Mouse (Mus musculus): ENCODE results near the gene Iqcd.

Gene Iqcd

DNA sequence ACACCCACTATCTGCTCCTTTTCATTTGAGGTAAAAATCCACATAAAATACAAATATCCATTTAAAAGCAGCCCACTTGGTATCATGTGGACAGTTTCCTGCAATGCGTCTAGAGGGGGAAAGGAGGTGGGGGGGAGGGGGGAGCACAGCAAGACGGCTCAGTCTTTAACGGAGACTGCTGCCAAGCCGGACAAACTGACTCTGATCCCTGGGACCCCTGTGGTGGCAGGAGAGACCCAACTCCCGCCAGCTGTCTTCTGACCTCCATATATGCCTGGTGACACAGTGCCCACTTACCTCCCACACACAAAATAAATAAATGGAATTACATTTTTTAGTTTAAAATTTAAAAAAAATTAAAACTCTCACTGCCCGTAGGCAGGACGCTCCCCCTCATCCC is 14.7 kb downstream of the Iqcd start:
- DNase-seq (ENCODE audit: low read depth): no peak

DNA sequence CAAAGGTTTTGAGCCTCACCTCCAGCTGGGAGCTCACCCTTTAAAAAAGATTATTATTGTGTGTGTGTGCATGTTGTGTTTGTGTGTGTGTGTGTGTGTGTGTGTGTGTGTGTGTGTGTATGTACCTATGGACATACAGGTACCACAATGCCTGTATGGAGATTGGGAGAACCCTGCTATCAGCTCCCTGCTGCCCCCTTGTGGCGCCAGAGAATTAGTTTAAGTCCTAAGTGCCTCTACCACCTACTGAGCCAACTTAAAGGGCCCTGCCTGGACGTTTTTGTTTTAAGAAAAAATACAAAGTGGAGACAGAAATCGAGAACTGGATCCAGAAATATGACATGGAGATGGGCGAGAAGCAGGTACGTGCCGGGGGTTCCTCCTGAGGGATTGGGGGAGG is 16.0 kb downstream of the Iqcd start:
- DNase-seq (ENCODE audit: low read depth): peak; percentile 90

DNA sequence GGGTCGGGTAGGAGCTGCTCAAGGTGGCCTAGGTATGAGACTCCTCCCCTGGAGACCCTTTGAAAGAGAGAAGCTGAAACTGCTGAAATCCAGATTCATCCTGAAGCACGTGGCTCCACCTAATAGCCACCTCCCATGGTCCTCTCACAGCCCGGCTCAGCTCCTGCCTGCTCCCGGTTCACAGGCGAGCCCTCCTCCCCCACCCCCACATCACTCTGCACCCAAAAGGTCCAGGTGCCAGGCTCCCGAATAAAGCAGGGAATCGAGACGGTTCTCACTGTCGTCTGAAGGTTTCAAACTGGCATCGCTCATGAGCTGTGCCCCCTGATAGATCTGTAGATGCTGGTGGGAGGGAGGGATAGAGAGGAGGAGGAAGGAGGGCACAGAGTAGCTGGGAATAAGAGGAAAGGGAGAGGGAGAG is 16.4 kb downstream of the Iqcd start:
- no peak for DNase-seq (ENCODE audit: low read depth)

- DNase-seq (ENCODE audit: low read depth): peak; percentile 94
These were observed 16.9 kb downstream of the Iqcd start for GRCm38 (mm10) chr5:120605688-120606087.

DNA sequence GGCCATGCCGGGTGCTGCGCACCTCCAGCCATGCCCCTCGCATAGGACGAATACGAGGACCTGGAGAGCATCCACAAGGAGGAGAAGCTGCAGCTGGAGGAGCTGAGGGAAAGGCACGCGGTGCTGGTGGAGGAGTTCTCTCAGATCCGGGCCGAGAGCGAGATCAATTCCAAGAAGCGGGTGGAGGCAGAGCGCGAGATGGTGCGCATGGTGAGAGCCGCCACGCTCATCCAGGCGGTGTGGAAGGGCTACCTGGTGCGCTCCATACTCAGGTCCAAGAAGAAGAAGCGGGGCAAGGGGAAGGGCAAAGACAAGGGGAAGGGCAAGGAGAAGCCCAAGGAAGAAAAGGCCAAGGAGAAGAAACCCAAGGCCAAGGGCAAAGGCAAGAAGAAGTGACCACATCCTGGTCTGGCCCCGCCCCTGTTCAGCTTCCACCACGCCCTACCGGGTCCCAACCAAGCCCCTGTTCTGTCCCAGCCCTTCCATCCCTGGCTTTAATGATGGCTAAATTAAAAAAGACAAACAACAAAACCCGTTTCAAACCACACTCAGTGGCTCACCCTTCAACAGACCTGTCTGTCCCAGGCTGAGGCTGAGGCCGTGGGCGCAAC is 17.9 kb downstream of the Iqcd start:
- DNase-seq (ENCODE audit: low read depth): no peak

DNA sequence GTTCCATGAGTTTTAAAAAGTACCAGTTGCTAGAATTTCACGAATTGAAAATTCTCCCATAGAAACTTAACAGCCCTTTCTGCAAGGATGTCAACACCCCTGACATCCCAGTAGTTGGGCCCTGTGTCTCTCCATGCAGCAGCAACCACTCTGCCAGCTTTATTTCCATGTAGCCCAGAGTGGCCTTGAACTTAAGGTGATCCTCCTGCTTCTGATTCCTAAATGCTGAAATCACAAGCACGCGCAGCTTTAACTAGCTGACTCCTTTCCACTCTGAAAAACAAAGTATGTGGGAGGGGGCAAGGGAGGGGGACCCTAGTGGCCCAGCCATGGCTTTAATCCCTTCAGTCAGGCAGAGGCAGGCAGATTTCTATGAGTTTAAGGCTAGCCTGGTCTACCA is 18.5 kb downstream of the Iqcd start:
- no peak for DNase-seq (ENCODE audit: low read depth)

DNA sequence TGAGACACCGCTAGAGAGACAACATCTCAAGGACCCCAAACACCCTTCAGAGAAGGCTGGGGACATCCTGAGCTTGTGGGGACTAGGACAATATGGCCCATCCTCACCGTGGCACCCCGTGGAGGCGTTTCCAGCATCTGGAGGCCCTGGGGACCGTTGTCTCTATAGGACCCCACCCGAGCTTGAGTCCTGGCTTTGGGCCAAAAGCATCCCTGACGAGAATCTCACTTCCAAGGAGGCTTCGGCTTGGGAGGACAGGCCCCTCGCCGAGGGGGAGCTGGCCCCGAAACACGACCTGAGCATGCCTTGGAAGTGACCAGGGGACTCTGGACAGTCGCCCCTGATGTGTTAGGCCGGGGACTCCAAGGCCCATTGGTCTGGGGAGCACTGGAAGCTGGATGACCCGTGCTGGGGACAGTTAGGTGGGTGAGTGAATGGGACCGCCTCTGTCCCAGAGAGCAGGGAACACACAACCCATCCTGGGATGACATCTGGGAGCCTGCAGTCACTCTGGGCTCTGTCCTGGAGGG is 20.5 kb downstream of the Iqcd start:
- no peak for DNase-seq (ENCODE audit: low read depth)

- no peak for DNase-seq (ENCODE audit: low read depth)
These were observed 22.1 kb downstream of the Iqcd start for GRCm38 (mm10) chr5:120610906-120611305.

GRCm38 (mm10) chr5:120611416-120611815 is 22.6 kb downstream of the Iqcd start:
- no peak for DNase-seq (ENCODE audit: low read depth)

- peak; percentile 89 for DNase-seq (ENCODE audit: low read depth)
These were observed 23.6 kb downstream of the Iqcd start, which contains the start of the genes Rita1 and Ddx54 for GRCm38 (mm10) chr5:120612442-120612821. Gene Rita1 (minus strand): TSS chr5:120612589. Gene Ddx54 (plus strand): TSS chr5:120612739.

DNA sequence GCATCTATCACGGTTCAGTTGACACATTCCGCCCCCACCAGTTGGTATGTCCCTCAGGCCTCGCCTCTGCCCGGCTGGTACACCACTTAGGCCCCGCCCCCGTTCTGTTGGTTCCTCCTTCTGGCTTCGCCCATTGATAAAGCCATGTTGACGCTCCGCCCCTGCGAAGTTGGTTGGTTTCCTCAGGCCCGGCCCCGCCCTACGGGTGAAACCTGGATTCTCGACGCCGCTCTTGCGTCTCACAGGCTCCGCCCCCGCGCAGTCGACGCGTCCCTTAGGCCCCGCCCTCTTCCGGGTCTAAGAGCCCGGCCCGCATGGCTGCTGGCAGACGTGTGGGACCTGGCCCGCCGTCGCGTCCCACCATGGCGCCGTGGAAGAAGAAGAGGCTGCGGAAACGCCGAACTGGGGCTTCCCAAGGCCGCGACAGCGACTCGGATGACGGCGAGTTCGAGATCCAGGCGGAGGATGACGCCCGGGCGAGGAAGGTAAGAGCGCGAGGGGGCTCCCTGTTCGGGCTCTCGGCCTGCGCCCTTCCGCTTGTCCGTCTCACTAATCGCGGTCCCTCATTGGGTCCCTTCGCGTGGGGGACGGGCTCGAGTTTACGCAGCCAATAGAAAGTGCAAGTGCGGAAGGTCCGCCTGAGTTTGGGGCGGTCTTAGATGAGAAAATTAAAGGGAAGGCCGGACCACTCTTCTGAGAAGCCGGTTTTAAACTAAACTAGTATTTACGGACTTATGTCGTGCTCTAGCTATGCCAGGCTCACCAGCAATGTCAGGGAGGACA is 24.2 kb downstream of the Iqcd start:
- DNase-seq (ENCODE audit: low read depth): peak; percentile 100

- no peak for DNase-seq (ENCODE audit: low read depth)
These were observed 27.1 kb downstream of the Iqcd start for GRCm38 (mm10) chr5:120615903-120616302.

DNA sequence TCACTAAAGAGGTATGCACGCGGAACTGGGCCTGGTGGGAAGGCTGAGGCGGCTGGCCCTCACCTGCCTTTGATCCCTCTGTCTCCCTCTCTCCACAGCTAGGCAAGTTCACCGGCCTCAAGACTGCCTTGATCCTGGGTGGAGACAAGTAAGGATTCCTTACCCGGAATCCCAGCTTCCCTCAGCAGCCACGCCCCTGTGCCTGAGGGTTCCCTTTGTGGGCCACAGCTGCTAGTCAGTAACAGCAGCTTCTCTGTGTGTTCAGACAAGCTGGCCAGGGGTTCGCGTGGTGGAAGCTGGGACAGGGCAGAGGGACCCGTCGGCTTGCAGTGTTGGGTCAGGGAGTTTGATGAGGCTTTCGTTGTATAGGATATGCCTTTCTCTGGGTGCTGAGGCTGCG is 30.0 kb downstream of the Iqcd start:
- DNase-seq (ENCODE audit: low read depth): no peak

DNA sequence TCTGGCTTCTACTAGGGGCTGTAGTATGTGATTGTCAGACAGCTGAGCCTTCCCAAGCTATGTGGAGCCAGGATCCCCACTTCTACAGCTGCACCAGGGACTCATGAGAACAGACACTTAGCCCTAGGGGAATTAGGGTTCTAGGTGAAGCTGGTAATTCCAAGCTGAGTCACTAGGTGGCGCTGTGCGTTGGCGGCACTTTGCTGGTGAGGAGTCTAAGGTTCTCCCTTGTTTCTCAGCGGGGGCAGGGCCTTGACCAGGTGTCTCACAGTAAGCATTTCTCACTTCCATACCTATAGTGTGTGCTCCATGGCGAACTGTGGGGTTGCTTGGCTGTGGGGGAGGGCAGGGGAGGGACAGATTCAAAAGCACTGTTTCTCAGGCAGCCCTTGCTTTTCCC is 30.4 kb downstream of the Iqcd start:
- DNase-seq (ENCODE audit: low read depth): peak; percentile 65

- peak; percentile 87 for DNase-seq (ENCODE audit: low read depth)
These were observed 31.7 kb downstream of the Iqcd start for GRCm38 (mm10) chr5:120620375-120621077.

- DNase-seq (ENCODE audit: low read depth): no peak
These were observed 32.4 kb downstream of the Iqcd start for GRCm38 (mm10) chr5:120621078-120621765.

- no peak for DNase-seq (ENCODE audit: low read depth)
These were observed 33.0 kb downstream of the Iqcd start for GRCm38 (mm10) chr5:120621846-120622197.

DNA sequence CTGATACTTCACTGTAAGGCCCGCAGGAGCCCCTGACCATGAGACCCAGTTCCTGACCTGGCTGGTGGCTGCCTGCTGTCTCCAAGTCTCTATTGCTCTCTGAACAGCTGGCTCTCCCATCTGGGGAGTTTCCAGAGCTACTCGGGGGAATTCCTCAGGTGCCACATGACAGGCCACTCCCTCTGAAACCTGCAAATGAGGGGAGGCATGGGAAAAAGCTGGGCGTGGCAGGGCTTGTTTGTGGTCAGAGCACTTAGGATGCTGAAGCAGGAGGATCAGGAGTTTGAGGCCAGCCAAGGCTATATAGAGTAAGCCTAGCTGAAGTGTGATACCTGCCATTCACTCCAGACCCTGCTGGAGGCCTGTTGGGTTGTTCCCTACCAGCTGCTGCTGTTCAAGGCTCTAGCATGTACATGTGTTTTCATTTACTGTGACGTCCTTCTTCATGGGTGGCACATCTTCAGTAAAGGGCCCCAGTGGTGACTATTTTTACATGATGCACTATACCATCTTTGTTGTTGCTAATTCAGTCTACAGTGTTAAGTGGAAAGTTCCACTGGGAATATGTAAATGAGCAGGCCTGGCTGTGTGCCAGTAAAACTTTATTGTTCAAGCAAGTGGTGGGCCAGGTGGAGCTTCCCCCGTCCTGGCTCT is 33.5 kb downstream of the Iqcd start:
- no peak for DNase-seq (ENCODE audit: low read depth)

DNA sequence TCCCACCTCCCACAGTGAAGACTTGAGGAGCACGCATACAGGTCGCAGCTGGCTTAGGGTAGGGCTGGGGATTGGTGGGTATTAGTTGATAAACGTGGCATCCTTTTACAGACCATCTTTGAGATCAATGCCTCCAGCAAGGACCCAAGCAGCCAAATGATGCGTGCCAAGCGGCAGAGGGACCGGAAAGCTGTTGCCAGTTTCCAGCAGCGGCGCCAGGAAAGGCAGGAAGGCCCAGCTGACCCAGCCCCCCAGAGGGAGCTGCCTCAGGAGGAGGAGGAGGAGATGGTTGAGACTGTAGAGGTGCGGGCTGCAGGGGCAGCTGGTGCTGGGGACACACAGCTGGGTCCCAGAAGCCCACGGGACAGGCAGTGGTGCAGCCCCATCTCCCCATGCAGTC is 35.6 kb downstream of the Iqcd start:
- no peak for DNase-seq (ENCODE audit: low read depth)

GRCm38 (mm10) chr5:120626399-120626798 is 37.6 kb downstream of the Iqcd start:
- DNase-seq (ENCODE audit: low read depth): no peak

DNA sequence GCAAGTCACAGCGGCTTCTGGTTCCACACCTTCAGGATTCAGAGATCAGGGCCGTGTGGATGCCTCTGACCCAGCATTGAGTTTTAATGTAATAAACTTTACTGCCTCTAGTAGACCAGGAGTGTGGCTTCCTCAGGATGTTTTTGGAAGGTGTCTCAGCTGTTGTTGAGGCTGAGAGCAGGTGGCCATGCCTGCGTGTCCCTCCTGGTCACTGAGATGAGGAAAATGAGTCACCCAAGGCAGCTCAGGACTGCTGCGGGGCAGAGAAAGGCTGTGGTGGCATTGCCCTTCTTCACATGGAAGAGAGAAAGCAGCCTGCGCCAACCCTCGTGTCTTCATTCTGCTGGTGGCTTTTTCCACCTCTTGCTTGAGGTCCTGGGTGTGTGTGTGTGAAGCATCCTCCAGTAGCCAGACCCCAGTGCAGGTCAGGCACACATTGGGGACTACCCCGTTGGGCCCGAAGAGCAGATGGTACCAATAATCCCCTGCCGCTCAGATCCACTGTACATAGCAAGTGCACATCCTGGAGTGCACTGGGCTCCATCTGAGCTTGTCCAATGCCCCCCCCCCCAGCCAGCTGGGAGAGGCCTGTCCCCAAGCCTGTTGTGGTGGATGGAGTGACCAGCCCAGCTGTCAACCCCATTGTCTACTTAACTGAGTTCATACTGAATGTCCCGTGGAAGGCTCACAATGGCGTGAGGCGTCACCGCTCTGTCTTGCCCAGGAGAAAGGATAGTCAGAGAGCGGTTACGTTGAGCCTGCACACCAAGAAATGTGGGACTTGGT is 38.9 kb downstream of the Iqcd start:
- no peak for DNase-seq (ENCODE audit: low read depth)

All from c-Kit-positive CD71-negative TER-119-negative erythroid progenitor cells, embryonic 14.5 days (primary cell).